Mouse (Mus musculus) ES-E14 (cell line): ENCODE measurements around the gene Gm42420. TPM values are rescaled to one million over a fixed set of nuclear protein-coding genes. Genes with fewer than 3 reads are reported as not detected.

ENCODE experiments used
- DNase-seq: peaks from one replicate; pipeline ENCODE4 v3.0.0-alpha.2; 2013; ENCODE audit warnings: low read depth, low spot score
- H3K27ac ChIP-seq: 2 replicates; pipeline ENCODE4 v1.5.1; 2012; ENCODE audit warnings: low read depth, mild to moderate bottlenecking, low read length, moderate library complexity, mixed read lengths; ENCODE audit not compliant: poor library complexity, insufficient read depth, severe bottlenecking
- H3K36me3 ChIP-seq: 2 replicates; pipeline ENCODE4 v1.6.1; 2012; ENCODE audit warnings: mild to moderate bottlenecking, low read length, moderate library complexity, mixed read lengths; ENCODE audit not compliant: control insufficient read depth, poor library complexity, insufficient read depth, severe bottlenecking
- H3K4me1 ChIP-seq, 2 experiments: fragments of 150-350 bp in 1 of 2; sonication (generic) in 1 of 2; 2 replicates each; pipeline ENCODE4 v1.6.1; 2012; ENCODE audit warnings: low read length in 2 of 2, mild to moderate bottlenecking in 1 of 2, mixed read lengths in 1 of 2; ENCODE audit not compliant: control insufficient read depth in 2 of 2, insufficient read depth in 2 of 2, poor library complexity in 1 of 2
- H3K4me3 ChIP-seq, 2 experiments: fragments of 150-350 bp in 1 of 2; sonication (generic) in 1 of 2; 2 replicates each; pipeline ENCODE4 v1.5.1; 2012; ENCODE audit warnings: low read length in 2 of 2, low read depth in 1 of 2, mild to moderate bottlenecking in 1 of 2, mixed read lengths in 1 of 2; ENCODE audit not compliant: insufficient read depth in 1 of 2, poor library complexity in 1 of 2, severe bottlenecking in 1 of 2
- H3K9ac ChIP-seq: 2 replicates; pipeline ENCODE4 v1.6.1; 2012; ENCODE audit warnings: low read depth, mild to moderate bottlenecking, low read length, mixed read lengths; ENCODE audit not compliant: poor library complexity, insufficient read depth, severe bottlenecking
- H3K9me3 ChIP-seq: fragments of 150-350 bp; sonication (generic); 2 replicates; pipeline ENCODE4 v1.6.1; 2012; ENCODE audit warnings: low read depth, mild to moderate bottlenecking, low read length; ENCODE audit not compliant: control insufficient read depth, insufficient read depth
- CHD2 ChIP-seq: IDR thresholded peaks from 2 replicates; pipeline ENCODE4 v1.6.1; 2014; ENCODE audit warnings: mild to moderate bottlenecking, low read depth, low read length, inconsistent platforms
- HCFC1 ChIP-seq: IDR thresholded peaks from 2 replicates; pipeline ENCODE4 v1.6.1; 2012; ENCODE audit warnings: low read length, inconsistent platforms, borderline replicate concordance; ENCODE audit not compliant: insufficient read depth
- MAFK ChIP-seq: IDR thresholded peaks from 2 replicates; pipeline ENCODE4 v1.6.1; 2014; ENCODE audit warnings: mild to moderate bottlenecking, low read depth, low read length, inconsistent platforms; ENCODE audit not compliant: insufficient read depth
- ZC3H11A ChIP-seq: IDR thresholded peaks from 2 replicates; pipeline ENCODE4 v1.6.1; 2012; ENCODE audit warnings: low read depth, mild to moderate bottlenecking, inconsistent platforms, low read length, borderline replicate concordance
- ZNF384 ChIP-seq: IDR thresholded peaks from 2 replicates; pipeline ENCODE4 v1.6.1; 2012; ENCODE audit warnings: low read depth, low read length, inconsistent platforms
- in situ Hi-C, 2 experiments: fragments of 600-800 bp; cut with MboI; formaldehyde crosslinking; loops; one replicate each; pipeline ENCODE4 v1.15.1; 2025; ENCODE audit warnings: low sequenced_read_pairs in 2 of 2, inconsistent platforms in 1 of 2; ENCODE audit not compliant: unreplicated experiment in 2 of 2
- total RNA-seq: library from RNA; depleted of rRNA; stranded (reverse); fragments of 300-350 nt; gene quantifications from 2 replicates; pipeline ENCODE4 v1.2.3, GENCODE M21; 2012; rRNA removed

The Gm42420 gene
- total RNA-seq, 1 experiment: not detected

DNA sequence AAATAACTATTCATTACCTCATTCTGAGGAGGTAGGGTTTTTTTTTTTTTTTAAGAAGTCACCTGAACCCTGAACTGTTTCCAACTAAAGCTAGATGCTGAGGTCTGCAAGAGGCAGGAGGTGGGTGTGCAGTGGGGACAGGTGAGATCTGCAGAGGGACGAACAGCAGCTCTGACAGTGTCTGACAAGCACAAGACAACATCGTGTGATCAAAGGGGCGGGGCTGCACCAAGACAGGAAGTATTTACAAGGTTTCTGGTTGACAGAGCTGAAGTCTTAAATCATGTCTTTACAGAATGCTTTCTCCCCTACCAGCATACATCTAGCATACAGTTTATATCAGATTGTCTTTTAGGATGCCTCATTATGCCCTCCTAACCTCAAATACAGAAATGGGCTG is 21.3 kb downstream of the Gm42420 start:
- Histone ChIP-seq H3K4me1 (no peaks in the 10 kb centered on the region), H3K4me3 (no peak overlapping the region), H3K36me3 (peaks cover 11% of the 10 kb centered on the region), H3K27ac (no peak overlapping the region), H3K9me3 (no peaks in the 10 kb centered on the region), H3K9ac (no peak overlapping the region)
- in situ Hi-C loops: no loop called here
- no peak for TF ChIP-seq ZNF384
- TF ChIP-seq MAFK: no peak
- no peak for DNase-seq

- no peak overlapping the region for H3K4me3 ChIP-seq
Measured at GRCm38 (mm10) chr6:39607365-39607764, 21.8 kb downstream of the Gm42420 start.

DNA sequence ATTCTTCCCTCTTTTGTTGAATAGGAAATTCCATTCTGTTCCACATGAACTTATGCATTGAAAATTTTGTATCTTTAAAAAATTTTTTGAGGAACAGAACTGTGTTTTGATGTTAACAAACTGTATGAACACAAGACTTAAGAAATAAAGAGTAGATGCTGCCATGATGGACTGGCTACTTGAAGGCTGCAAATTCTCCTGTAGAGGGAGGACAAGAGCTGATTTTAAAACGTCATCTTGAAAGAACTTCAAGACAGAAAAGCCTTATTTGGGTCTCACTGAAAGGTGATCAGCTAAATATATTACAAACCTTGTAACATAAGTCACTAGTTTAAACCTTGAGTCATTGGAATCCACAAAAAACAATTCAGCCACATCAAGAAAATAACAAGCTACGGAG is 24.7 kb downstream of the Gm42420 start:
- peaks cover 15% of the 10 kb centered on the region for H3K36me3 ChIP-seq
- H3K9me3 ChIP-seq: no peaks in the 10 kb centered on the region
- no peak overlapping the region for H3K27ac ChIP-seq
- no peak overlapping the region for H3K4me3 ChIP-seq
- in situ Hi-C loops: no loop called here
- TF ChIP-seq CHD2 (no peak), HCFC1 (no peak)
- no peak overlapping the region for H3K9ac ChIP-seq
- no peaks in the 10 kb centered on the region for H3K4me1 ChIP-seq
- DNase-seq: no peak

More at GRCm38 (mm10) chr6:39607365-39607764, 21.8 kb downstream of the Gm42420 start:
- no peaks in the 10 kb centered on the region for H3K4me1 ChIP-seq
- H3K9me3 ChIP-seq: no peaks in the 10 kb centered on the region
- H3K36me3 ChIP-seq: peaks cover 9% of the 10 kb centered on the region
- H3K27ac ChIP-seq: no peak overlapping the region
- in situ Hi-C loops: no loop called here
- no peak for TF ChIP-seq ZC3H11A
- no peak for TF ChIP-seq CHD2
- TF ChIP-seq MAFK: no peak
- TF ChIP-seq ZNF384: no peak
- no peak for TF ChIP-seq HCFC1
- DNase-seq: no peak
- H3K9ac ChIP-seq: no peak overlapping the region

GRCm38 (mm10) chr6:39611296-39611695 is 25.7 kb downstream of the Gm42420 start:
- no peak for DNase-seq
- H3K36me3 ChIP-seq: peaks cover 15% of the 10 kb centered on the region
- TF ChIP-seq MAFK (no peak), ZC3H11A (no peak), CHD2 (no peak), ZNF384 (no peak), HCFC1 (no peak)
- H3K4me3 ChIP-seq: no peak overlapping the region
- H3K4me1 ChIP-seq: no peaks in the 10 kb centered on the region
- in situ Hi-C loops: no loop called here
- no peak overlapping the region for H3K9ac ChIP-seq
- H3K27ac ChIP-seq: no peak overlapping the region
- no peaks in the 10 kb centered on the region for H3K9me3 ChIP-seq

Other genes starting within 250 kb of the Gm42420 start
- gene Slc37a3, start 208.1 kb upstream of the Gm42420 start, total RNA-seq: 45.2 and 66.4 TPM in 2 replicates
- gene Rab19, start 204.6 kb upstream of the Gm42420 start, total RNA-seq: 0.53 and 0.62 TPM in 2 replicates
- 652 and 719 TPM in 2 replicates for gene Mkrn1, start 165.3 kb upstream of the Gm42420 start, total RNA-seq
- 22.1 and 24.8 TPM in 2 replicates for gene Dennd2a, start 27.9 kb upstream of the Gm42420 start, total RNA-seq
- gene Adck2, start 11.9 kb upstream of the Gm42420 start, total RNA-seq: 11.4 and 18.1 TPM in 2 replicates
- gene Ndufb2, start 6.8 kb downstream of the Gm42420 start, total RNA-seq: 109 and 122 TPM in 2 replicates
- 51.5 and 53.3 TPM in 2 replicates for gene Braf, start 139.7 kb downstream of the Gm42420 start, total RNA-seq
- 69.7 and 88.6 TPM in 2 replicates for gene Mrps33, start 225.2 kb downstream of the Gm42420 start, total RNA-seq